Mouse (Mus musculus): ENCODE results near the gene Bub3.

Bub3 gene

GRCm38 (mm10) chr7:131556541-131557271 lies 3.3 kb upstream of the Bub3 start:
- DNase-seq, result no peak

- no peak for DNase-seq
Measured at GRCm38 (mm10) chr7:131557751-131558150, 2.3 kb upstream of the Bub3 start.

GRCm38 (mm10) chr7:131560697-131561042 lies 648 bp downstream of the Bub3 start:
- DNase-seq, result no peak

GRCm38 (mm10) chr7:131575246-131575645 lies 15.2 kb downstream of the Bub3 start:
- no peak for DNase-seq

- no peak for DNase-seq
Measured at GRCm38 (mm10) chr7:131582178-131582577, 22.2 kb downstream of the Bub3 start.

GRCm38 (mm10) chr7:131585551-131585950 lies 25.5 kb downstream of the Bub3 start:
- DNase-seq, result no peak

- no peak for DNase-seq
Measured at GRCm38 (mm10) chr7:131597779-131598482, 37.9 kb downstream of the Bub3 start.

GRCm38 (mm10) chr7:131598483-131598824 lies 38.4 kb downstream of the Bub3 start:
- no peak for DNase-seq

- no peak for DNase-seq
Measured at GRCm38 (mm10) chr7:131602106-131602505, 42.1 kb downstream of the Bub3 start.

GRCm38 (mm10) chr7:131603186-131603585 lies 43.2 kb downstream of the Bub3 start:
- DNase-seq, result no peak

- DNase-seq, result no peak
Measured at GRCm38 (mm10) chr7:131604946-131605345, 44.9 kb downstream of the Bub3 start.

GRCm38 (mm10) chr7:131605481-131605880 lies 45.5 kb downstream of the Bub3 start:
- DNase-seq, result no peak

- DNase-seq, result no peak
Measured at GRCm38 (mm10) chr7:131608049-131608448, 48.0 kb downstream of the Bub3 start.

GRCm38 (mm10) chr7:131609677-131610076 lies 49.7 kb downstream of the Bub3 start:
- DNase-seq, result no peak
